Mouse (Mus musculus): ENCODE results near the gene Copb1. TPM values are rescaled to one million over a fixed set of nuclear protein-coding genes. Genes with fewer than 3 reads are reported as not detected.

The Copb1 gene
- polyA plus RNA-seq, 1 experiment = 68.6 TPM

GRCm38 (mm10) chr7:114283006-114283405, 28.5 kb upstream of the Copb1 start:
- TF ChIP-seq POLR2A (IDR thresholded peaks at IDR 0.05; ENCODE audit: borderline replicate concordance, extremely low read depth, insufficient read depth, insufficient read length, poor library complexity, severe bottlenecking) = no peak
- TF ChIP-seq CTCF (IDR thresholded peaks at IDR 0.05; ENCODE audit: borderline replicate concordance, extremely low read depth, insufficient read depth, insufficient read length) = no peak
- DNase-seq (ENCODE audit: low read depth) = no peak

- TF ChIP-seq CTCF (IDR thresholded peaks at IDR 0.05; ENCODE audit: borderline replicate concordance, extremely low read depth, insufficient read depth, insufficient read length) = peak; percentile 62; the same call in 1 of the 2 replicates
- TF ChIP-seq POLR2A (IDR thresholded peaks at IDR 0.05; ENCODE audit: borderline replicate concordance, extremely low read depth, insufficient read depth, insufficient read length, poor library complexity, severe bottlenecking) = no peak
Measured at GRCm38 (mm10) chr7:114281671-114282070, 27.2 kb upstream of the Copb1 start.

GRCm38 (mm10) chr7:114276005-114276752, 21.7 kb upstream of the Copb1 start, which contains the start of gene Psma1:
TSS of gene Psma1 (minus strand) at chr7:114276118.
- peak; percentile 100 for DNase-seq (ENCODE audit: low read depth)
- TF ChIP-seq CTCF (IDR thresholded peaks at IDR 0.05; ENCODE audit: borderline replicate concordance, extremely low read depth, insufficient read depth, insufficient read length) (peak; percentile 41; the same call in 1 of the 2 replicates), POLR2A (IDR thresholded peaks at IDR 0.05; ENCODE audit: borderline replicate concordance, extremely low read depth, insufficient read depth, insufficient read length, poor library complexity, severe bottlenecking) (peak; percentile 33; the same call in 1 of the 2 replicates)

More at GRCm38 (mm10) chr7:114281671-114282070, 27.2 kb upstream of the Copb1 start:
- DNase-seq (ENCODE audit: low read depth) = peak; percentile 62

- TF ChIP-seq CTCF (IDR thresholded peaks at IDR 0.05; ENCODE audit: borderline replicate concordance, extremely low read depth, insufficient read depth, insufficient read length) (no peak), POLR2A (IDR thresholded peaks at IDR 0.05; ENCODE audit: borderline replicate concordance, extremely low read depth, insufficient read depth, insufficient read length, poor library complexity, severe bottlenecking) (no peak)
- no peak for DNase-seq (ENCODE audit: low read depth)
Measured at GRCm38 (mm10) chr7:114275372-114276004, 21.0 kb upstream of the Copb1 start.

GRCm38 (mm10) chr7:114268446-114268845, 13.9 kb upstream of the Copb1 start:
- TF ChIP-seq POLR2A (IDR thresholded peaks at IDR 0.05; ENCODE audit: borderline replicate concordance, extremely low read depth, insufficient read depth, insufficient read length, poor library complexity, severe bottlenecking) (no peak), CTCF (IDR thresholded peaks at IDR 0.05; ENCODE audit: borderline replicate concordance, extremely low read depth, insufficient read depth, insufficient read length) (no peak)

GRCm38 (mm10) chr7:114251684-114252083, 2.8 kb downstream of the Copb1 start:
- TF ChIP-seq CTCF (IDR thresholded peaks at IDR 0.05; ENCODE audit: borderline replicate concordance, extremely low read depth, insufficient read depth, insufficient read length) (no peak), POLR2A (IDR thresholded peaks at IDR 0.05; ENCODE audit: borderline replicate concordance, extremely low read depth, insufficient read depth, insufficient read length, poor library complexity, severe bottlenecking) (no peak)
- DNase-seq (ENCODE audit: low read depth) = no peak

More at GRCm38 (mm10) chr7:114268446-114268845, 13.9 kb upstream of the Copb1 start:
- no peak for DNase-seq (ENCODE audit: low read depth)

GRCm38 (mm10) chr7:114233980-114234379, 20.5 kb downstream of the Copb1 start:
- TF ChIP-seq POLR2A (IDR thresholded peaks at IDR 0.05; ENCODE audit: borderline replicate concordance, extremely low read depth, insufficient read depth, insufficient read length, poor library complexity, severe bottlenecking) = no peak
- TF ChIP-seq CTCF (IDR thresholded peaks at IDR 0.05; ENCODE audit: borderline replicate concordance, extremely low read depth, insufficient read depth, insufficient read length) = no peak
- no peak for DNase-seq (ENCODE audit: low read depth)

GRCm38 (mm10) chr7:114232982-114233381, 21.5 kb downstream of the Copb1 start:
- no peak for DNase-seq (ENCODE audit: low read depth)
- TF ChIP-seq CTCF (IDR thresholded peaks at IDR 0.05; ENCODE audit: borderline replicate concordance, extremely low read depth, insufficient read depth, insufficient read length) (peak; percentile 16; the same call in 1 of the 2 replicates), POLR2A (IDR thresholded peaks at IDR 0.05; ENCODE audit: borderline replicate concordance, extremely low read depth, insufficient read depth, insufficient read length, poor library complexity, severe bottlenecking) (no peak)

GRCm38 (mm10) chr7:114231857-114232256, 22.7 kb downstream of the Copb1 start:
- no peak for TF ChIP-seq POLR2A (IDR thresholded peaks at IDR 0.05; ENCODE audit: borderline replicate concordance, extremely low read depth, insufficient read depth, insufficient read length, poor library complexity, severe bottlenecking)
- TF ChIP-seq CTCF (IDR thresholded peaks at IDR 0.05; ENCODE audit: borderline replicate concordance, extremely low read depth, insufficient read depth, insufficient read length) = no peak

GRCm38 (mm10) chr7:114226521-114226920, 28.0 kb downstream of the Copb1 start:
- TF ChIP-seq CTCF (IDR thresholded peaks at IDR 0.05; ENCODE audit: borderline replicate concordance, extremely low read depth, insufficient read depth, insufficient read length) (no peak), POLR2A (IDR thresholded peaks at IDR 0.05; ENCODE audit: borderline replicate concordance, extremely low read depth, insufficient read depth, insufficient read length, poor library complexity, severe bottlenecking) (no peak)
- DNase-seq (ENCODE audit: low read depth) = no peak

More at GRCm38 (mm10) chr7:114231857-114232256, 22.7 kb downstream of the Copb1 start:
- DNase-seq (ENCODE audit: low read depth) = no peak

GRCm38 (mm10) chr7:114220433-114220832, 34.1 kb downstream of the Copb1 start:
- no peak for DNase-seq (ENCODE audit: low read depth)
- no peak for TF ChIP-seq POLR2A (IDR thresholded peaks at IDR 0.05; ENCODE audit: borderline replicate concordance, extremely low read depth, insufficient read depth, insufficient read length, poor library complexity, severe bottlenecking)
- no peak for TF ChIP-seq CTCF (IDR thresholded peaks at IDR 0.05; ENCODE audit: borderline replicate concordance, extremely low read depth, insufficient read depth, insufficient read length)
